Mouse (Mus musculus): ENCODE measurements around the gene Eif3i. TPM values are rescaled to one million over a fixed set of nuclear protein-coding genes. Genes with fewer than 3 reads are reported as not detected.

Eif3i gene
- polyA plus RNA-seq, 1 experiment from 2014 or later = 270 TPM

DNA sequence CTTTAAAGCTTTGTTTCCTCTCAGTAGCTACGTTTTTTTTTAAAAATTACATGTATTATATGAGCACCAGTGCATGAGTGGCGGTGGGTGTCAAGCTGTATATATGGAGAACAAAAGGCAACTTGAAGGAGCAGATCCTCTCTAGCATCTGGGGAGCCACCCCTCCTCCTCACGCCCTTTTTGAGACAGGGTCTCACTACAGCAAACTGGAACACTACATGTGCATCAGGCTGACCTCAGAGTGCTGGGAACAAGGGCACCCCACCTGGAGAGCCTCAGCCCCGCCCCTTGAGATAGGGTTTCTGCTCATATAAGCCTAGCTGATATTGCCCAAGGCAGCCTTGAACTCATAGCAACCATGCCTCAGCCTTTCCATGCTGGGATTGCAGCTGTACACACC is 25.0 kb upstream of the Eif3i start:
- Histone ChIP-seq H3K27me3 (no peaks in the 10 kb centered on the region), H3K9me3 (replicated peaks) (no peaks in the 10 kb centered on the region), H3K4me2 (replicated peaks) (peak overlapping the region; percentile 76), H3K9ac (no peak overlapping the region), H3K4me3 (replicated peaks) (no peak overlapping the region), H3K36me3 (peaks cover 48% of the 10 kb centered on the region), H3K27ac (replicated peaks) (peak overlapping the region; percentile 96), H3K4me1 (peaks cover 37% of the 10 kb centered on the region)
- WGBS = 44% methylated on average over 4 of the region's 4 CpGs
- no peak for ATAC-seq (ENCODE audit: insufficient number of reproducible peaks, low FRiP score, low TSS enrichment, low read depth)

DNA sequence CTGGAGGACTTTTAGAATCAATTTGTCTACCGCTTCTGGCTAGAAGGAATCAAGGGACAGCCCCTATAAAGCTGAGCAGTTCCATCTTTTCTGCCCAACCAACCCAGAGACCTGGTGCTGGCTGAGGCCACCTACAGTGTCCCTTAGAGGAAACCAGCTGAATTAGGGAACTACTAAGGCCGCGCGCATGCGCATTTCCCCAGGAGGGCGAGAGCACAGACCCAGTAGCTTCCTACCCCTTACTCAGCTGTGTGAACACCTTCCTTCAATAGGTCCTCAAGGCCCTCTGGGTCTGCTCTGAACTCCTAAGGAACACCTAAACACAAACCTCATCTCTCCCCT is 24.6 kb upstream of the Eif3i start:
- Histone ChIP-seq H3K4me1 (peaks cover 37% of the 10 kb centered on the region), H3K4me3 (replicated peaks) (peak overlapping the region; percentile 68), H3K27ac (replicated peaks) (peak overlapping the region; percentile 96), H3K9ac (no peak overlapping the region; the same call in 1 of the 2 replicates), H3K4me2 (replicated peaks) (peak overlapping the region; percentile 76), H3K9me3 (replicated peaks) (no peaks in the 10 kb centered on the region), H3K36me3 (peaks cover 46% of the 10 kb centered on the region), H3K27me3 (no peaks in the 10 kb centered on the region)
- ATAC-seq (ENCODE audit: insufficient number of reproducible peaks, low FRiP score, low TSS enrichment, low read depth) = no peak
- WGBS = 0% methylated on average over 6 of the region's 6 CpGs

DNA sequence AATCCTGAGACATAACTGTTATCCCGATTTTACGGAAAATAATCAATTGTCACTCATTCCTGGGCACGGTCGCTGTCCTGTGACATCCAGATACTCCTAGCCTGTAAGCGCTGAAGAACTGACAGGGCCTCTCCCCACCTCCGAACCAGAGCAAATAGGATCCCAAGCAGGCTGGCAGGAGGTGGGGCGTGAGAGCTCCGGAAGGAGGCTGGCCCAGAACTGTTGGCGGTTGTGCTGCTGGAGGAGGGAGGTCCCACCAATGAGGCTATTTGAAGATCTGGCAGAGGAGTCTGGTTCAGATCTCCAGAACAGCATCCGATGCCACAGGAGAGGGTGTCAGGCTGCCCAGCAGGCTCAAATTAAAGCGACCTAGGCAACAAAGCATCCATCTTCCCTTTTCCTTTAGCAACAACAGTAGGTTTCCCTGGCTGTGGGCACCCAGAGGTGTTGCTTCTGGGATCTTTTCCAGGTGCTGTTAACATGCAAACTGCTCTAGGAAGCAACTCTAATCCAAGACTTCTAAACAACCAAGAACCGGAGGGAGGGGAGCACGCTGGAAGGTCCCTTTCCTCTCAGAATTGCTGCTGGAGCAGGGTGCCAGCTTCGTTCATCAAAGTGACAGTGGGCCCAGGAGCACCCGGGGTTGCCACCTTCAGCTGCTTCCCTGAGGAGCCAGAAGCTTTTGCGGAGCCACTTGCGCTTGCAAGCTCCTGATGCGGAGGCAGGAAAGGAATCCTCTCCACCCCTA is 24.0 kb upstream of the Eif3i start:
- WGBS = 0% methylated on average over 18 of the region's 18 CpGs
- Histone ChIP-seq H3K9me3 (replicated peaks) (no peaks in the 10 kb centered on the region), H3K9ac (peak overlapping the region; percentile 59), H3K27ac (replicated peaks) (peak overlapping the region; percentile 96), H3K4me3 (replicated peaks) (peak overlapping the region; percentile 68), H3K27me3 (no peaks in the 10 kb centered on the region), H3K4me1 (peaks cover 37% of the 10 kb centered on the region), H3K36me3 (peaks cover 41% of the 10 kb centered on the region), H3K4me2 (replicated peaks) (peak overlapping the region; percentile 76)
- ATAC-seq (ENCODE audit: insufficient number of reproducible peaks, low FRiP score, low TSS enrichment, low read depth) = peak; percentile 92

- Histone ChIP-seq H3K27ac (replicated peaks) (peak within 1 kb of the TSS; percentile 96), H3K36me3 (peaks cover 33% of the 10 kb centered on the region), H3K9me3 (replicated peaks) (no peaks in the 10 kb centered on the region), H3K27me3 (no peaks in the 10 kb centered on the region), H3K4me3 (replicated peaks) (peak within 1 kb of the TSS; percentile 68), H3K9ac (peak within 1 kb of the TSS; percentile 59), H3K4me2 (replicated peaks) (peak within 1 kb of the TSS; percentile 76), H3K4me1 (peaks cover 40% of the 10 kb centered on the region)
- WGBS = 0% methylated on average over 10 of the region's 10 CpGs
- 0 out of 2 replicates have a peak, but pooled peaks have one; percentile 12 for ATAC-seq (ENCODE audit: insufficient number of reproducible peaks, low FRiP score, low TSS enrichment, low read depth)
These were observed 23.2 kb upstream of the Eif3i start, which contains the start of gene Ccdc28b for GRCm38 (mm10) chr4:129623681-129624091. Gene Ccdc28b (minus strand): TSS chr4:129623947.

DNA sequence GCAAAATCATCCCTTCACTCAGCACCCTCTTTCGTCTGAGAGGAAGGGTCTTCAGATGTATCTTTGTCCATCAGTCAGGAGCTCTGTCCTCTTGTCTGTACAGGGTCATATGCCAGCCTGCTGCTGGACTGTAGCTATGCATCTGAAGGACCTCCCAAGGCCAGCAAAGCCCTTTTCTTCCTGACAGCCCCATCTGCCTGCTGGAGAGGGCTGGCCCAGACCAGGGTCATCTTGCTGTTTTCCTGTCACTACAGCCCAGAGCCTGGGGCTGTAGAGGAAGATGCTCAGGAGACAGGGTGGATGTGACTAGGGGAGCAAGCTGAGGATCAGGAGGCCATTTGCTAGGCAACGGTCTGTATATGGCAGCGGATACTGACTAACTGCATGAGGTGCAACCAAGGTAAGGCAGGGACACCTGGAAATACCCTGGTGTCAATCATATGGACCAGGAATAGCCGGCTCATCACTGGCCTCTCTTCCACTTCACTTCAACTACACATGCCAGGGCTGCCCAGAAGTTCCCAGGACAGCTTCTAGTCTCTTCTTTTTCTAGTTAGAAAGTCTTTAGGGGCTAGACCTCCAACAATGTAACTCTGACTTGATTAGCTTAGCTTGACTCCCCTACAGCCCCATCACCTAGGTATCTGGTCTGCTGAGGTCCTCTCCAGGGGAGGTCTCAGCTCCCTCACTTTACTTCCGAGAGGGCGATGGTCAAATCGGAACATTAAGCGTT is 22.5 kb upstream of the Eif3i start:
- ATAC-seq (ENCODE audit: insufficient number of reproducible peaks, low FRiP score, low TSS enrichment, low read depth) = no peak
- Histone ChIP-seq H3K4me2 (replicated peaks) (peak overlapping the region; percentile 76), H3K4me1 (peaks cover 47% of the 10 kb centered on the region), H3K9me3 (replicated peaks) (no peaks in the 10 kb centered on the region), H3K9ac (peak overlapping the region; percentile 59), H3K4me3 (replicated peaks) (peak overlapping the region; percentile 68), H3K27me3 (no peaks in the 10 kb centered on the region), H3K36me3 (peaks cover 26% of the 10 kb centered on the region), H3K27ac (replicated peaks) (peak overlapping the region; percentile 96)
- WGBS = 22% methylated on average over 8 of the region's 8 CpGs

- H3K4me2 ChIP-seq (replicated peaks) = peak overlapping the region; percentile 76
- 83% methylated on average over 11 of the region's 11 CpGs for WGBS
- H3K36me3 ChIP-seq = peaks cover 21% of the 10 kb centered on the region
- H3K27me3 ChIP-seq = no peaks in the 10 kb centered on the region
- H3K9ac ChIP-seq = peak overlapping the region; percentile 59; the same call in 1 of the 2 replicates
- peaks cover 52% of the 10 kb centered on the region for H3K4me1 ChIP-seq
- H3K27ac ChIP-seq (replicated peaks) = 0 out of 2 replicates have a peak overlapping the region, but pooled peaks have one; percentile 12
- no peak for ATAC-seq (ENCODE audit: insufficient number of reproducible peaks, low FRiP score, low TSS enrichment, low read depth)
- H3K4me3 ChIP-seq (replicated peaks) = peak overlapping the region; percentile 68; the same call in 1 of the 2 replicates
- no peaks in the 10 kb centered on the region for H3K9me3 ChIP-seq (replicated peaks)
These were observed 21.8 kb upstream of the Eif3i start for GRCm38 (mm10) chr4:129622120-129622802.

DNA sequence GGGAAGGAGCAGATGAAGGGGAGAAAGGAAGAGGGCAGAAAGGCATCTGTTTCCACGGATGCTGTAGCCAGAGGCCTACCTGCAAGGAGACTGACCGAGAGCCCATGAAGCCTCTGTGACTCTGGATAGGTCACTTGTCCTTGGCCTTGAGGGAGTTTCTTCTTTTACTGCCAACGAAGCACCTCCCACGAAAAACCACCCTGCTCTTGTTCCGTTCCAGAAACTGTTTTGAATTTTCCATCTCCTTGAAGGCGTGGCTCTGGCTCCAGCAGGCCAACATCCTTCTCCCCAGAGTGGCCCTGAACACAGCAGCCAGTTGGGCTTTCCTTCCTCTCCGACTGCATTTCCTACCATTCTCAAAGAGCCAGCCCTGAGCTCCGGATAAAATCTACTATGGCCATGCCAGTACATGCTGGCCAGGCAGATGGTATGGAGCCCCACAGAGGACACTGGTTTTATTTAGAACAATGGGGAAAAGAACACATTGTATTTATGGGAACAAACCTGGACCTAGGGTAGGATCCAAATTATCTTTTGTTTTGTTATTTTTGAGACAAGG is 20.9 kb upstream of the Eif3i start:
- H3K9ac ChIP-seq = no peak overlapping the region
- 64% methylated on average over 8 of the region's 8 CpGs for WGBS
- no peak overlapping the region for H3K4me2 ChIP-seq (replicated peaks)

DNA sequence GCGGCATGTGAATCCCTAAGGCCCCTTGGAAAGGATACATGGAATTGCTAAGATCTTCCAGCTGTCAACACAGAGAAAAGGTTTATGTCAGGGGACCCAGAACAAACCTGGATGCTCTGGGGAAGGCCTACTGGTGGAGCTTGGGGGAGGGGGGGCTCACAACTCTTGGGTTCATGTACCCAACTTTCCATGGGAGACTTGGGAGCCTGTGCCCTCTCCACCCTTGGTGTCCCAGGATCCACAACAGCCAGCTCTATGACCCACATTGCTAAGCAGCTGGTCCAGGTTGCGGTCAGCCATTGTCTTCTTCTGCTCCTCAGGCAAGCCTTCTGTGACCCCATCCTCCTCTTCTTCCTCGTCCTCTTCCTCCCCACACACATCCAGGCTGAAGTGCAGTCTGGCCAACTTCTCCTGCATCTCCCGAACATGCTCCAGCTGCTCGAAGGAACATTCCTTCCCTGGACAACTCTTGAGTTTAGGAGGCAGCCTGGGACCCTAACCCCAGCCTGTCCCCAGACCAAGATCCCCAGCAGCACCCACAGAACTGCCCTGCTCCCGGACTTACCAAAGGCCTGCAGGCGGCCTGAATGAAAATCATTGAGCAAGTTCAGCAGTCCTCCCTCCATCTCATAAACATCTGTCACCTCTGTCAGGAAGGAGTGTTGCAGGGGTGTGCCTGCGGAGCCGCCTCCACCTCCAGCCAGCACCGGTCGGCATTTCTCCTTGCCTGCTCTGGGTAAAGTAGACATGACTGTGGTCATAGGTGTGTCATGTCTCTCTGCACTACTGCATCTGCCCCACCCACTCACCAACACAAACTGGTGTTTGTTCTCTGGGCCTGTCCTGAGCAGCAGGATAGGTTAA is 20.2 kb upstream of the Eif3i start:
- Histone ChIP-seq H3K36me3 (peaks cover 22% of the 10 kb centered on the region; the same call in 1 of the 2 replicates), H3K4me3 (replicated peaks) (no peak overlapping the region), H3K4me2 (replicated peaks) (no peak overlapping the region), H3K9ac (no peak overlapping the region), H3K27ac (replicated peaks) (peak overlapping the region; percentile 41; the same call in 1 of the 2 replicates), H3K27me3 (no peaks in the 10 kb centered on the region), H3K9me3 (replicated peaks) (no peaks in the 10 kb centered on the region), H3K4me1 (peaks cover 50% of the 10 kb centered on the region)
- WGBS = 84% methylated on average over 11 of the region's 11 CpGs
- ATAC-seq (ENCODE audit: insufficient number of reproducible peaks, low FRiP score, low TSS enrichment, low read depth) = no peak

More for the DNA sequence above, 20.9 kb upstream of the Eif3i start:
- Histone ChIP-seq H3K4me1 (peaks cover 52% of the 10 kb centered on the region), H3K27me3 (no peaks in the 10 kb centered on the region), H3K4me3 (replicated peaks) (no peak overlapping the region), H3K9me3 (replicated peaks) (no peaks in the 10 kb centered on the region), H3K27ac (replicated peaks) (peak overlapping the region; percentile 41; the same call in 1 of the 2 replicates), H3K36me3 (peaks cover 20% of the 10 kb centered on the region)
- ATAC-seq (ENCODE audit: insufficient number of reproducible peaks, low FRiP score, low TSS enrichment, low read depth) = no peak

GRCm38 (mm10) chr4:129618786-129619691 is 18.6 kb upstream of the Eif3i start, which contains the start of gene Iqcc:
Gene Iqcc (minus strand): TSS chr4:129619099.
- Histone ChIP-seq H3K9ac (peak within 1 kb of the TSS; percentile 76), H3K4me3 (replicated peaks) (peak within 1 kb of the TSS; percentile 63), H3K27me3 (no peaks in the 10 kb centered on the region), H3K27ac (replicated peaks) (peak within 1 kb of the TSS; percentile 88), H3K36me3 (peaks cover 22% of the 10 kb centered on the region; the same call in 1 of the 2 replicates), H3K4me1 (peaks cover 38% of the 10 kb centered on the region), H3K4me2 (replicated peaks) (peak within 1 kb of the TSS; percentile 73), H3K9me3 (replicated peaks) (no peaks in the 10 kb centered on the region)
- ATAC-seq (ENCODE audit: insufficient number of reproducible peaks, low FRiP score, low TSS enrichment, low read depth) = peak; percentile 92
- 5% methylated on average over 44 of the region's 44 CpGs for WGBS
